Mouse (Mus musculus) kidney, embryonic 14.5 days (tissue): ENCODE data around the gene Ube2dnl2. TPM values are rescaled to one million over a fixed set of nuclear protein-coding genes. Genes with fewer than 3 reads are reported as not detected.

ENCODE experiments used
- ATAC-seq: fragments of 200-750 bp; cut with Nextera tagmentation; 2 replicates; pipeline ENCODE4 v1.8.0; 2017; ENCODE audit warnings: moderate number of reproducible peaks, mild to moderate bottlenecking, moderate TSS enrichment, moderate library complexity; ENCODE audit not compliant: low FRiP score, low TSS enrichment
- H3K27ac ChIP-seq: fragments of 300-500 bp; sonication (generic); 2 replicates; pipeline ENCODE4 v1.5.1; 2014; ENCODE audit warnings: low read depth, mild to moderate bottlenecking, low read length, moderate library complexity, mixed read lengths
- H3K27me3 ChIP-seq: fragments of 300-500 bp; sonication (generic); 2 replicates; pipeline ENCODE4 v1.6.1; 2014; ENCODE audit warnings: mild to moderate bottlenecking, low read length; ENCODE audit not compliant: control insufficient read depth, insufficient read depth
- H3K36me3 ChIP-seq: fragments of 300-500 bp; sonication (generic); 2 replicates; pipeline ENCODE4 v1.6.1; 2014; ENCODE audit warnings: low read length, mixed read lengths; ENCODE audit not compliant: control insufficient read depth, insufficient read depth
- H3K4me1 ChIP-seq: fragments of 300-500 bp; sonication (generic); 2 replicates; pipeline ENCODE4 v1.6.1; 2014; ENCODE audit warnings: low read length, mixed read lengths; ENCODE audit not compliant: control insufficient read depth, insufficient read depth
- H3K4me2 ChIP-seq: fragments of 300-500 bp; sonication (generic); replicated peaks from 2 replicates; pipeline ENCODE4 v1.6.1; 2014; ENCODE audit warnings: low read depth, mild to moderate bottlenecking, low read length
- H3K4me3 ChIP-seq: fragments of 300-500 bp; sonication (generic); 2 replicates; pipeline ENCODE4 v1.5.1; 2014; ENCODE audit warnings: mild to moderate bottlenecking, low read length
- H3K9ac ChIP-seq: fragments of 300-500 bp; sonication (generic); 2 replicates; pipeline ENCODE4 v1.6.1; 2014; ENCODE audit warnings: low read depth, mild to moderate bottlenecking, low read length, moderate library complexity
- H3K9me3 ChIP-seq: fragments of 300-500 bp; sonication (generic); 2 replicates; pipeline ENCODE4 v1.6.1; 2016; ENCODE audit warnings: low read length; ENCODE audit not compliant: control insufficient read depth
- WGBS: fragments of 180-500 bp; shearing (Covaris S2); extraction: QIAGEN DNeasy Blood & Tissue Kit; methylation state at CpG from one replicate; pipeline ENCODE4 v1.1.7; 2014; 5-methylcytosine and 5-hydroxymethylcytosine counted together
- polyA plus RNA-seq: library from polyadenylated mRNA; unstranded; fragments of >200 nt; fragmentation: Nextera tagmentation; extraction: Ambion mirVana; gene quantifications from 2 replicates; pipeline ENCODE4 v1.2.1, GENCODE M21; 2014

Gene Ube2dnl2
- polyA plus RNA-seq: not detected in 2 replicates

DNA sequence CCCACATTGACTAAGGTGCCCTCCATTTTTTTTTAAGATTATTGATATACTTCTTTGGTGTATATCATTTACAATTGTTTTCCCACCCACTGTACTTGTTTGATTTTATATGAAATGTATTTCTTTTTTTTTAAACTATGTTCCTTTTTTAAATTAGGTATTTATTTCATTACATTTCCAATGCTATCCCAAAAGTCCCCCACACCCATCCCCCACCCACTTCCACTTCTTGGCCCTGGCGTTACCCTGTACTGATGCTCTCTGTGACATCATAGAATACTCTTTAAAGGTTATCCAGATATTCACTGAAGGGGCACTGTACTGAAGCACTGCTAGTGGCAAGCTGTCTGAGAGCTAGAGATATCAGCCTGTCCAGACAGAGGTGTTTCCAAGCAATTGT lies at the start of gene Ube2dnl2:
Ube2dnl2 (plus strand) TSS at position 301 of the 400 bp plus-strand sequence.
- Histone ChIP-seq H3K36me3 (no peaks in the 10 kb centered on the region), H3K9ac (no peak within 1 kb of the TSS), H3K9me3 (no peaks in the 10 kb centered on the region), H3K4me3 (no peak within 1 kb of the TSS), H3K27me3 (no peaks in the 10 kb centered on the region), H3K27ac (no peak within 1 kb of the TSS), H3K4me2 (no peak within 1 kb of the TSS), H3K4me1 (no peaks in the 10 kb centered on the region)
- ATAC-seq: no peak
- 91% methylated on average over 1 of the region's 1 CpGs for WGBS

DNA sequence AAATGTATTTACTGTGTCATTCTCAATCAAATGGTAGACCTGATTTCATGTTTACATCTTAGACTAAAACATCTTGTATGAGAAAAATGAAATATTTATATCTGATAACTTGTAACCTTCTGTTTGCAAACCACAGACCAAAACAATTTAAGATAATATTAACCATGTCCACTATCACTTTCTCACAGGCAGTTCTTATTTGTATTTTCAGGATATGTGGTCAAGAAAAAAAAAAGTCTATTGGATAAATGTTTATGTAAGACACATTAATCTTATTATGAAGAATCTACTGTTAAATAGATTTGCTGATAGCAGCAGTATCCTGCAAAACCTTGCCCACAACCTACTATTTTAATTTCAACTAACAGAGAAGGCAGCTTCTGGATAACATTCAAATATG lies 11.9 kb upstream of the Ube2dnl2 start:
- H3K9ac ChIP-seq: no peak overlapping the region
- H3K27me3 ChIP-seq: no peaks in the 10 kb centered on the region
- H3K4me2 ChIP-seq: no peak overlapping the region
- H3K9me3 ChIP-seq: no peaks in the 10 kb centered on the region
- no peak overlapping the region for H3K4me3 ChIP-seq
- no peaks in the 10 kb centered on the region for H3K36me3 ChIP-seq
- ATAC-seq: no peak
- H3K27ac ChIP-seq: no peak overlapping the region
- H3K4me1 ChIP-seq: no peaks in the 10 kb centered on the region

DNA sequence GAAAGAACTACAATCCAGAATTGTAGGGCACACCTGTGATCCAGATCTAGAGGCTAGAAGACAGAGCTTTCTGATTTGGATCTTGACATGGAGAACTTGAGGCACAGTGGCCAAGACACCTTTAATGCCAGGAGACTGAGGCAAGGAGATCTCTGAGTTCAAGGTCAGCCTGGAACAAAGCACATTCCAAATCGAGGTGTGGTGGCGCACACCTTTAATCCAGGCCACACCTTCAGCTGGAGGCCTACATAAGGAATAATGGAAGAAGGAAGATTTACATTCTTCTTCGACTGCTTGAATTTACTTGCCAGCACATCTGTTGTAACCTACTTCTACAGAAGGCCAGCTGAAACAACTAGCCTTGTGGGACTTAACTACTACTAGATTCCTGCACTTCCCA lies 9.9 kb upstream of the Ube2dnl2 start:
- 93% methylated on average over 3 of the region's 3 CpGs for WGBS
- no peak overlapping the region for H3K9ac ChIP-seq
- no peaks in the 10 kb centered on the region for H3K36me3 ChIP-seq
- no peak for ATAC-seq
- H3K4me1 ChIP-seq: no peaks in the 10 kb centered on the region
- H3K27me3 ChIP-seq: no peaks in the 10 kb centered on the region
- H3K4me3 ChIP-seq: no peak overlapping the region
- no peak overlapping the region for H3K4me2 ChIP-seq
- no peaks in the 10 kb centered on the region for H3K9me3 ChIP-seq
- H3K27ac ChIP-seq: no peak overlapping the region

DNA sequence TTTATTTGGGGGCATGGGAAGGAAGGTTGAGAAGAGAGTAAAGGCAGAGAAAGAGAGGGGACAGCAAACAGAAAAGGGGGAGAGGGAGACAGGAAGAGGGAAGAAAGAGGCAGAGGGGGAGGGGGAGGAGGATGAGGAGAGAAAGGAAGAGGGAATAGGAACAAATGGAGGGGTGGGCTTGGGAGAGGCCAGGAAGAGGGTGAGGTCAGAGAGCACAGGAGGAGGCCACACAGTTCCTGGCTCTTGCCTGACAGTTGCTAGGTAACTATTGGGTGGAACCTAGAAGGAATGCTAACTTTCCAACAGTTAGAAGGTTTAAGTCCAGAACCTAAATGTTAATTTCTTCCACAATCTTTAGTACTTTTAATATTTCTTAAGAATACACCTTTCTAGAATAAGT lies 4.0 kb upstream of the Ube2dnl2 start:
- H3K36me3 ChIP-seq: no peaks in the 10 kb centered on the region
- H3K4me3 ChIP-seq: no peak overlapping the region
- no peak for ATAC-seq
- H3K9me3 ChIP-seq: no peaks in the 10 kb centered on the region
- H3K9ac ChIP-seq: no peak overlapping the region
- H3K27me3 ChIP-seq: no peaks in the 10 kb centered on the region
- no peaks in the 10 kb centered on the region for H3K4me1 ChIP-seq
- no peak overlapping the region for H3K27ac ChIP-seq
- no peak overlapping the region for H3K4me2 ChIP-seq

DNA sequence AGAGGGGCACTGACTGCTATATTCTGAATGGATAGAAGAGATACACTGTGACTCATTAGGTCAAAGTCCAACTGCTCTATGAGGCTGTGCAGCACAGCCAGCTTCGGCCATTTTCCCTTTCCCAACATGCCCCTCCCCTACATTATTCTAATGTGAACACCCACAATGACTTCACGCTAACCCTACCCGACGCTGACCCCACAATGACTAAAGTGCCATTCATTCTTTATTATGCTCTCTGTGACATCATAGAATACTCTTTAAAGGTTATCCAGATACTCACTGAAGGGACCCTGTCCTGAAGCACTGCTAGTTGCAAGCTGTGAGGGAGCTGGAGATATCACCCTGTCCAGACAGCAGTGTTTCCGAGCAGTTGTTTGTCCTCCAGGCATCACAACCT lies 2.7 kb upstream of the Ube2dnl2 start, which contains the start of gene Ube2dnl1:
Ube2dnl1 (plus strand) TSS at position 301 of the 400 bp plus-strand sequence.
- ATAC-seq: no peak
- WGBS: 84% methylated on average over 5 of the region's 5 CpGs

DNA sequence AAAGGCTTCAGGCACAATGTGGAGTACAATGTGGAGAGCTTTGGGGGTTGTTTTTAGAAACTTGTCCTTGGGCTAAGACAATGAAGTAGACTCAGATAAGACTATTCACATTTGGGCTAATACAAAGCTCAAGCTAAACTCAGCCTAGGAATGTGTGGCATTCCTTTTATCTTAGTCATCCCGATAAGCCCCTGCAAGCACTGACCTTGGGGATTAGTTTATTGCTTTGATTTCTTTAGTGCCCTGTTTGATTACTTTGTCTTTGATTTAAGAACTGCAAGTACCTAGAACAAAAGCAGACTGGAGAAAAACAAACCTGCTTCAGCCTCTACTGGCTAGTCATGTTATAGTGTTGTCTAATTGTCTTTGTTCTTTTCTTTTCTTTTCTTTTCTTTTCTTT lies 47.7 kb downstream of the Ube2dnl2 start:
- ATAC-seq: no peak
- H3K4me1 ChIP-seq: no peaks in the 10 kb centered on the region
- H3K4me2 ChIP-seq: no peak overlapping the region
- H3K4me3 ChIP-seq: no peak overlapping the region
- H3K27ac ChIP-seq: no peak overlapping the region
- no peak overlapping the region for H3K9ac ChIP-seq
- no peaks in the 10 kb centered on the region for H3K27me3 ChIP-seq
- H3K9me3 ChIP-seq: no peaks in the 10 kb centered on the region
- H3K36me3 ChIP-seq: no peaks in the 10 kb centered on the region
- WGBS: 43% methylated on average over 1 of the region's 1 CpGs

More for the DNA sequence above, 2.7 kb upstream of the Ube2dnl2 start, which contains the start of gene Ube2dnl1:
- H3K4me3 ChIP-seq: no peak within 1 kb of the TSS
- no peak within 1 kb of the TSS for H3K4me2 ChIP-seq
- no peaks in the 10 kb centered on the region for H3K4me1 ChIP-seq
- no peaks in the 10 kb centered on the region for H3K27me3 ChIP-seq
- no peak within 1 kb of the TSS for H3K9ac ChIP-seq
- H3K9me3 ChIP-seq: no peaks in the 10 kb centered on the region
- no peak within 1 kb of the TSS for H3K27ac ChIP-seq
- no peaks in the 10 kb centered on the region for H3K36me3 ChIP-seq

Other genes starting within 250 kb of the Ube2dnl2 start
- gene Ube2dnl1, start 2.6 kb upstream of the Ube2dnl2 start, polyA plus RNA-seq: not detected in 2 replicates